Mouse (Mus musculus) erythroblast, embryonic 14.5 days (primary cell): Measurements from ENCODE around the gene Vti1a.

Experiments
- GATA1 ChIP-seq: IDR thresholded peaks from 2 replicates; pipeline ENCODE4 v1.6.1; 2012; ENCODE audit warnings: low read length, inconsistent platforms, mixed read lengths
- TAL1 ChIP-seq: IDR thresholded peaks from 3 replicates; pipeline ENCODE4 v1.6.1; 2012; ENCODE audit warnings: low read length, inconsistent platforms, mixed read lengths

- TF ChIP-seq GATA1: no peak
- TF ChIP-seq TAL1: no peak
Measured at GRCm38 (mm10) chr19:55380764-55381163, 64.7 kb downstream of the Vti1a start.
